Mouse (Mus musculus): ENCODE results near the gene Fam167b.

DNA sequence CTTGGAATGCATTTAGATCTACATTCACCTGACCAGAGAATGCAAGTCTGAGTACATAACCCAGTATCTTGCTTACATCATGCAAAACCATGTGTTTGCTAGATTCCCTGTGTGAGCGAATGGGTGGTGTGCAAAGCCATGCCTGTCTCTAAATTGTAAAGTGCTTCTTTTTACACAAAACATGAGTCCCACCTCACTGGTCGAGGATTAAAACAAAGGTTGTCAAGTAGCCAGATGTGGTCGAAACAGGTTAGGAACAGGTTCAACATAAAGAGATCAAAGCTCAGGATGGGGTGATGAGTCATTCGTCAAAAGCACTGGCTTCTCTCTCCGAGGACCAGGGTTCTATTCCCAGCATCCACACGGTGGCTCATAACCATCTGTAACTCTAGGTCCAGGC, 13.2 kb downstream of the Fam167b start:
- no peak for TF ChIP-seq CTCF (IDR thresholded peaks at IDR 0.05)
- no peak for TF ChIP-seq POLR2A (IDR thresholded peaks at IDR 0.05; ENCODE audit: insufficient read depth, low read depth, low read length)
- TF ChIP-seq EP300 (IDR thresholded peaks at IDR 0.05; ENCODE audit: insufficient read depth, low read depth, low read length), result no peak

Data from heart, adult 2 months (tissue).